Mouse (Mus musculus): ENCODE data around the gene Fam219b. TPM values are rescaled to one million over a fixed set of nuclear protein-coding genes. Genes with fewer than 3 reads are reported as not detected.
A peak's percentile ranks its signal among the peaks of the same experiment; 100 is the strongest.

Fam219b gene
- polyA plus RNA-seq, 1 experiment from 2014 or later = 5.7 TPM

DNA sequence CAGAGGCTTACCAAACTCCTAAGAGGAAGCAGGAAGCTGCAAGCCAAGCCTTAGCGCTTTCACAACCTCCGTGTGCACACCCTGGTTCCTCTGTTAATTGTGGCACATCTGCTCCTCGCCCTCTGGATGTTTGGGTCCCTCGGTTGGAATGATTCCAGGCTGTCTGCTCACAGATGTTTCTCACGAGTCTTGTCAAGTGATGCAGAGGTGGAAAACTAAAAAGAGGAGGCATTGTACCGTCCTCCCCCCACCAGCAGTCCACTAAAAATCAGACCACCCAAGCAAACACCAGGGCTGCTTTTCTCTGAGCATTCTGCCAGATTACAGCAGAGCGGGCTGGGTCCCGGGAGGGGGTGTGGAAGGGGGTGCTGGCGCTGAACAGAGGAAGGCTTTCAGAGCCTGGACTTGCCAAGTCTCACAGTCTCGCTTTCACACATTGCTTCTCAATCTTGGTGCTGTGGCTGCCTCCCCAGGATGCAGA is 28.5 kb downstream of the Fam219b start:
- H3K4me2 ChIP-seq (ENCODE audit: low read depth, low read length) = no peak overlapping the region; the same call in 1 of the 2 replicates
- no peak overlapping the region for H3K9ac ChIP-seq (ENCODE audit: low read depth, low read length)
- no peaks in the 10 kb centered on the region; the same call in 1 of the 2 replicates for H3K36me3 ChIP-seq (ENCODE audit: control insufficient read depth, insufficient read depth)
- peaks cover 12% of the 10 kb centered on the region for H3K4me1 ChIP-seq (ENCODE audit: control insufficient read depth, low read depth, low read length)
- WGBS (ENCODE audit: insufficient replicate concordance) = 48% methylated on average over 10 of the region's 10 CpGs
- H3K27ac ChIP-seq (ENCODE audit: low read length) = 0 out of 2 replicates have a peak overlapping the region, but pooled peaks have one; percentile 39
- no peak overlapping the region for H3K4me3 ChIP-seq (ENCODE audit: low read depth, low read length)
- no peak for ATAC-seq (ENCODE audit: low read depth)
- H3K27me3 ChIP-seq (ENCODE audit: control insufficient read depth, insufficient read depth, low read depth, low read length) = no peaks in the 10 kb centered on the region
- H3K9me3 ChIP-seq (replicated peaks; ENCODE audit: control insufficient read depth, low read length) = no peaks in the 10 kb centered on the region

DNA sequence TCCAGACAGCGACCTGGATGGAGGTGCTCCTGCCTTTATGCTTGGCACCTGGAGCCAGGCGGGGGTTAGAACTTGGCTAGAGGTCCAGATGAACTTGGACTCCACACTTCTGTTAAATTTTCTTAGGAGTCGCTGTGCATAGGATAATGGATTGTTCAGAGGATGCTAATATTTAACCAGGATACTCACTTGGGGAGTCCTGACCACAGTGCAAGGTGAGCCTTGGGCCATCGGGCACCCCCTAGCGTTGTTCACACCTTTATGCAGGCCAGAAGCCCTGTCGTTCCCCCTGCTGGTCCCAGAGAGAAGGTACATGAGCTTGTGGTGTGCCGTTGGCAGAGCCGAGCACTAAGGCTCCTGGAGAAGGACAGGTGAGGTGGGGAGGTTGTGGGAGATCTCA is 29.5 kb downstream of the Fam219b start:
- Histone ChIP-seq H3K27ac (ENCODE audit: low read length) (no peak overlapping the region), H3K4me1 (ENCODE audit: control insufficient read depth, low read depth, low read length) (peaks cover 5% of the 10 kb centered on the region; the same call in 1 of the 2 replicates), H3K4me2 (ENCODE audit: low read depth, low read length) (no peak overlapping the region), H3K9me3 (replicated peaks; ENCODE audit: control insufficient read depth, low read length) (no peaks in the 10 kb centered on the region), H3K4me3 (ENCODE audit: low read depth, low read length) (no peak overlapping the region), H3K36me3 (ENCODE audit: control insufficient read depth, insufficient read depth) (no peaks in the 10 kb centered on the region; the same call in 1 of the 2 replicates), H3K9ac (ENCODE audit: low read depth, low read length) (no peak overlapping the region), H3K27me3 (ENCODE audit: control insufficient read depth, insufficient read depth, low read depth, low read length) (no peaks in the 10 kb centered on the region)
- 55% methylated on average over 8 of the region's 8 CpGs for WGBS (ENCODE audit: insufficient replicate concordance)
- ATAC-seq (ENCODE audit: low read depth) = no peak

DNA sequence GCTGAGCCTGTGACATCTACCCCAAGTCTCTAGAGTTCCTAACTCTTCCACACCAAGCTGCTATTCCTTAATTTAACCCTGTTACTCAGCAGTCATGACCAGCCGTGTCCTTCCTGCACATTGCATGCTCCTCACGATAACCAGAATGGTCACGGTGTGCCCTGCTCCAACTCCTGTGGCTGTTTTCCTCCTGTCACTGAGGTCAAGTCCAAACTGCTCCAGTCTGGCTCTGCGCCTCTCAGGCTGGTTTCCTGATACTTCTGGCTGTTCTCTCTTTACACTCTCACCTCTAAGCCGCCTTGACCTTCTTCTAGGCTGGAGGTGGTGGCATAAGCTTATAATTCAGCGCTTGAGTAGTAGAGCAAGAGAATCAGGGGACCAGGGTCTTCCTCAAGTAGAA is 31.2 kb downstream of the Fam219b start:
- ATAC-seq (ENCODE audit: low read depth) = no peak
- Histone ChIP-seq H3K4me2 (ENCODE audit: low read depth, low read length) (no peak overlapping the region), H3K9ac (ENCODE audit: low read depth, low read length) (no peak overlapping the region), H3K4me1 (ENCODE audit: control insufficient read depth, low read depth, low read length) (peaks cover 3% of the 10 kb centered on the region; the same call in 1 of the 2 replicates), H3K4me3 (ENCODE audit: low read depth, low read length) (no peak overlapping the region), H3K27me3 (ENCODE audit: control insufficient read depth, insufficient read depth, low read depth, low read length) (no peaks in the 10 kb centered on the region), H3K27ac (ENCODE audit: low read length) (no peak overlapping the region), H3K9me3 (replicated peaks; ENCODE audit: control insufficient read depth, low read length) (no peaks in the 10 kb centered on the region), H3K36me3 (ENCODE audit: control insufficient read depth, insufficient read depth) (no peaks in the 10 kb centered on the region; the same call in 1 of the 2 replicates)
- 82% methylated on average over 6 of the region's 6 CpGs for WGBS (ENCODE audit: insufficient replicate concordance)

DNA sequence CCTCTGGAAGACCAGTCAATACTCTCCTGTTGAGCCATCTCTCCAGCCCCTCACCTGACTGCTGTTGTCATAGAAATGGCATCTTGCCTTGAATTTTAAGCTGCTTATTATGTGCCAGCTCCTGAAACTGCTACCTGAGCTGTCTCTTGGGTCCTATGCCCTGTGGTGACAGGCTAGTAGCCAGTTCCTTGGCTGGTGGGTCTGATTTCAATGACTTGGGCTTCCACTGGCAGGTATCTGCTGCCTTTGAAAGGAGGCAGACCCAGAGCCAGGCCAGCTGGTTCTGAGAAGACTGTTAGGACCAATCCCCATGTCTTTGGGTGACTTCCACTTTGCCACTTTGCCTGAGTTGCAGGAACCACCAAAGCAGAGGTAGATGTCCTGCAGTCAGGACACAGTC is 37.1 kb downstream of the Fam219b start:
- Histone ChIP-seq H3K9ac (ENCODE audit: low read depth, low read length) (no peak overlapping the region), H3K27ac (ENCODE audit: low read length) (no peak overlapping the region)

DNA sequence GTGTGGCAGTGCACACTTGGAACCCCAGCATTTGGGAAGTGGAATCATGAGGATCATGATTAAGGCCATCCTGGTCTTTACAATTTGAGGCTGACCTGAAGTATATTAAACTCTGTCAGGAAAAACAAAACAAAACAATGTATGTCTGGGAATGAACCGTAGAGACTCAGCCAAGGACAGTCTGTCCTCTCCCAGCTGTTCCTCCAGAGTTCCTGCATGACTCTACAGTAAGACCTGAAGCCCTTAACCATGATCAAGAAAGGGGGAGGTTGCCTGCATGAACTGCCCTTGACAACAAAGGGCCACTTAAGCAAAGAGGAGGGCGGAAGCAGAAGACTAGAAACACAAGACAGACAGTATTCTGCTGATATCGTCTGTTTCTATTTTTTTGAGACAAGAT is 38.2 kb downstream of the Fam219b start:
- peaks cover 6% of the 10 kb centered on the region for H3K36me3 ChIP-seq (ENCODE audit: control insufficient read depth, insufficient read depth)
- no peak overlapping the region for H3K4me2 ChIP-seq (ENCODE audit: low read depth, low read length)
- peaks cover 14% of the 10 kb centered on the region for H3K4me1 ChIP-seq (ENCODE audit: control insufficient read depth, low read depth, low read length)
- H3K27me3 ChIP-seq (ENCODE audit: control insufficient read depth, insufficient read depth, low read depth, low read length) = no peaks in the 10 kb centered on the region
- no peak overlapping the region for H3K27ac ChIP-seq (ENCODE audit: low read length)
- 72% methylated on average over 3 of the region's 3 CpGs for WGBS (ENCODE audit: insufficient replicate concordance)
- H3K9ac ChIP-seq (ENCODE audit: low read depth, low read length) = no peak overlapping the region
- ATAC-seq (ENCODE audit: low read depth) = no peak
- H3K4me3 ChIP-seq (ENCODE audit: low read depth, low read length) = no peak overlapping the region
- no peaks in the 10 kb centered on the region for H3K9me3 ChIP-seq (replicated peaks; ENCODE audit: control insufficient read depth, low read length)

More for the DNA sequence above, 37.1 kb downstream of the Fam219b start:
- no peaks in the 10 kb centered on the region for H3K9me3 ChIP-seq (replicated peaks; ENCODE audit: control insufficient read depth, low read length)
- no peak overlapping the region for H3K4me3 ChIP-seq (ENCODE audit: low read depth, low read length)
- peaks cover 14% of the 10 kb centered on the region for H3K4me1 ChIP-seq (ENCODE audit: control insufficient read depth, low read depth, low read length)
- no peak for ATAC-seq (ENCODE audit: low read depth)
- H3K4me2 ChIP-seq (ENCODE audit: low read depth, low read length) = no peak overlapping the region
- H3K36me3 ChIP-seq (ENCODE audit: control insufficient read depth, insufficient read depth) = peaks cover 4% of the 10 kb centered on the region; the same call in 1 of the 2 replicates
- no peaks in the 10 kb centered on the region for H3K27me3 ChIP-seq (ENCODE audit: control insufficient read depth, insufficient read depth, low read depth, low read length)

DNA sequence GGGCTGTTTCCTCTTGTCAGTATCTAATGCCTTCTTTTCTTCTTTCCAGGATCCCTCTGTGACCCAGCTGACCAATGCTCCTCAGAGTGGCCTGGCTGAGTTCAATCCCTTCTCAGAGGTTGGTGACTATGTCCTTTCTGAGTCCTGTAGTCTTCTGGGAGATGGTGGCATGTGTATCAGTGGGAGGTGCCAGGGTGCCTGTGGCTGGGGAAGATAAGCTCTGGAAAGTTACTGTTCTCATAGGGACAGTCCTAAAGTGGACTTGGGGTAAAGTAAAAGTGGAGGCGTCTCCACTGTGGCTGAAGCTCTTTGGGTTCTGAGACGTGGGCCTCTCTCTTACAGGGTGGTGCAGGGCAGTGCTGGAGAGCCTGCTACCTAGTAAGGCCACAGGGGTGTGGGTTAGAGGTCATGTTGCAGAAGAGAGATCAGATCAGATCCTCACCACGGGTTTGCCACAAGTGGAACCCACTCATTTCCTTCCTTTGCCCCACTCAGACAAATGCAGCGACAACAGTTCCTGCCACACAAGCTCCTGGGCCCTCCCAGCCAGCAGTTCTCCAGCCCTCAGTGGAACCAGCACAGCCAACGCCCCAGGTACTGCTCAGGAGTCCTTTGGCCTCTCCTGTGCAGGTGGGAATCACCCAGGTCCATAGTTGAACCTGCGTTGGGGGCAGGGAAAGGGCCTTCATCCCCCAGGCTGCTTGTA is 40.0 kb downstream of the Fam219b start:
- Histone ChIP-seq H3K9ac (ENCODE audit: low read depth, low read length) (peak overlapping the region; percentile 38), H3K4me1 (ENCODE audit: control insufficient read depth, low read depth, low read length) (peaks cover 14% of the 10 kb centered on the region), H3K9me3 (replicated peaks; ENCODE audit: control insufficient read depth, low read length) (no peaks in the 10 kb centered on the region), H3K4me3 (ENCODE audit: low read depth, low read length) (no peak overlapping the region), H3K27me3 (ENCODE audit: control insufficient read depth, insufficient read depth, low read depth, low read length) (no peaks in the 10 kb centered on the region), H3K4me2 (ENCODE audit: low read depth, low read length) (peak overlapping the region; percentile 34), H3K36me3 (ENCODE audit: control insufficient read depth, insufficient read depth) (peaks cover 16% of the 10 kb centered on the region), H3K27ac (ENCODE audit: low read length) (peak overlapping the region; percentile 58)
- 25% methylated on average over 6 of the region's 6 CpGs for WGBS (ENCODE audit: insufficient replicate concordance)
- peak; percentile 86 for ATAC-seq (ENCODE audit: low read depth)

DNA sequence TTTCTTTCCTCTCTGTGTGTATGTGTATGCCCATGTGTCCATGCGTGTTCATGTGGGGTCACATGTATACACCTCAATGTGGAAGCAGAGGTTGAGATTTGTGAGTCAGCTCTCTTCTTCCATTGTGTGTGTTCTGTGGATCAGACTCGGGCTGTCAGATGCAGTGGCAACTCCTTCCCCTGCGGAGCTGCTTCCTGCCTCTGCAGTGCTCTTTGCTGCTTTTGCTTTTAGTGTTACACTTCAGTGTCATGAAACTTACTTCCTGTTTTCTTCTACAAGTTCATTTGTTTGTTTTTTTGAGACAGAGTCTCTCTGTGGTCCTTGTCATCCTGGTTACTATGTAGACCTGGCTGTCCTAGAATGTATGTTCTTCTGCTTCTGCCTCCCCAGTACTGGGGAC is 47.7 kb downstream of the Fam219b start:
- Histone ChIP-seq H3K36me3 (ENCODE audit: control insufficient read depth, insufficient read depth) (peaks cover 15% of the 10 kb centered on the region), H3K27ac (ENCODE audit: low read length) (no peak overlapping the region), H3K4me1 (ENCODE audit: control insufficient read depth, low read depth, low read length) (peaks cover 13% of the 10 kb centered on the region), H3K27me3 (ENCODE audit: control insufficient read depth, insufficient read depth, low read depth, low read length) (no peaks in the 10 kb centered on the region), H3K9ac (ENCODE audit: low read depth, low read length) (no peak overlapping the region), H3K9me3 (replicated peaks; ENCODE audit: control insufficient read depth, low read length) (no peaks in the 10 kb centered on the region), H3K4me2 (ENCODE audit: low read depth, low read length) (no peak overlapping the region), H3K4me3 (ENCODE audit: low read depth, low read length) (no peak overlapping the region)
- ATAC-seq (ENCODE audit: low read depth) = no peak
- WGBS (ENCODE audit: insufficient replicate concordance) = 55% methylated on average over 3 of the region's 3 CpGs

DNA sequence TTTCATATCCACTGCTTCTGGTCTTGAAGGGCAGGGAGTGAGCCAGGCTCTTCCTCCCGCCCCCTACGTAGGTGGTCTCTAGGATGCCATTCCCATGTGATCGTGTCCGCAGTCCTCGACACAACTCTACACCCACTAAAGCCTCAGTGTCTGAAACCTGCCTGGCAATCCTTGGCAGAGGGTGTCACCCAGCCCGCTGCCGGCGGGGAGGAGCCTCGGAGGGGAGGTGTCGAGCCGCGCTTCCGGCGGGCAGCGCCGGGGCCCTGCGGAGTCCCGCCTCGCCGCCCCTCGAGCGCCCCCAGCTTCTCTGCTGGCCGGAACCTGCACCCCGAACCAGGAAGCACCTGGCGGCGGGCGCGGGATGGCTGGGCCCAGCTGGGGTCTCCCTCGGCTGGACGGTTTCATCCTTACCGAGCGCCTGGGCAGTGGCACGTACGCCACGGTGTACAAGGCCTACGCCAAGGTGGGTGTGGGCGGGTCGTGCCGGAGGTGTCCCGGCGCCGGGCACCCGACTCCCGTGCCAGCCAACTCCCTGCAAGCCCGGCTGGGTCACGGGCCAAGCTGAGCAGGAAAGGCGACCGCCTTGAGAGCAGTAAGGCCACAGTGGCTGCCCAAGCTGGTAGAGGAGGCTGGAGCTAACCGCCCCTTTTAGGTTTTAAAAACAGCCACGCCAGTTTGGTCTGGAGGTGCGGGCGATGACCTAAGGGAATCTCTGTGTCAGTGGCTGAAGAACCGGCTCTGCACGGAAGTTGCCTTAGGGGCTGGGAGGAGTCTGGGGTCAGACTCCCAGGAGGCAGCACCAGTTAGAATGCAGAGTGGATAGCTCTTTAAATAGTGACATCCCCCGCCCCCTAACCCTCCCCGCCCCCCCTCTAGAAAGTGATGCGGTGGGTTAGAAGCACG is 52.1 kb downstream of the Fam219b start, which contains the start of gene Ulk3:
Gene Ulk3 (plus strand): TSS at position 229 of the 903 bp plus-strand sequence.
- peak within 1 kb of the TSS; percentile 68 for H3K27ac ChIP-seq (ENCODE audit: low read length)
- H3K9me3 ChIP-seq (replicated peaks; ENCODE audit: control insufficient read depth, low read length) = no peaks in the 10 kb centered on the region
- peak within 1 kb of the TSS; percentile 82 for H3K4me3 ChIP-seq (ENCODE audit: low read depth, low read length)
- H3K9ac ChIP-seq (ENCODE audit: low read depth, low read length) = peak within 1 kb of the TSS; percentile 83
- H3K27me3 ChIP-seq (ENCODE audit: control insufficient read depth, insufficient read depth, low read depth, low read length) = no peaks in the 10 kb centered on the region
- no peaks in the 10 kb centered on the region for H3K36me3 ChIP-seq (ENCODE audit: control insufficient read depth, insufficient read depth)
- peak within 1 kb of the TSS; percentile 92 for H3K4me2 ChIP-seq (ENCODE audit: low read depth, low read length)
- under 1% methylated on average over 57 of the region's 58 CpGs for WGBS (ENCODE audit: insufficient replicate concordance)
- peak; percentile 85 for ATAC-seq (ENCODE audit: low read depth)
- peaks cover 20% of the 10 kb centered on the region for H3K4me1 ChIP-seq (ENCODE audit: control insufficient read depth, low read depth, low read length)

Measured in liver, embryonic 16.5 days (tissue).